Mouse (Mus musculus) cerebellum, adult 8-10 months (tissue): ENCODE data around the gene Krtap4-2.
"Not testable (repeated sequence)": the region's sequence is repeated elsewhere in the genome, so short reads cannot be mapped to it uniquely, and the experiment has no call there.

Experiments
- DNase-seq: peaks from one replicate; pipeline ENCODE4 v3.0.0; 2022

Gene Krtap4-2

DNA sequence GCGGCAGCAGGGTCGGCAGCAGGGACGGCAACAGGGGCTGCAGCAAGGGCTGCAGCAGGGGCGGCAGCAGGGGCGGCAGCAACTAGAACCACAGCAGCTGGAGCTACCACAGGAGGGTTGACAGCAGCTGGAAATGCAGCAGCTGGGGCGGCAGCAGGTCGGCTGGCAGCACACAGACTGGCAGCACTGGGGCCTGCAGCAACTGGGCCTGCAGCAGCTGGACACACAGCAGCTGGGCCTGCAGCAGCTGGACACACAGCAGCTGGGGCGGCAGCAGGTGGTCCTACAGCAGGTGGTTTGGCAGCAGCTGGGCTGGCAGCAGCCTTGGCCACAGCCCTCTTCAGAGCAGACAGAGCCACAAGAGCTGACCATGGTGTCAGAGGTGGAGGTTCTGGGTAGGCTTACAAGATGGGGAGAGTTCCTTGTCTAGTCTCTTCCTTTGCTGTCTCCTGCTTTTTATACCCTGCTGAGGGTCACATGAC is at the start of gene Krtap4-2:
Krtap4-2 (minus strand) TSS at position 432 of the 482 bp plus-strand sequence.
- no peak for DNase-seq

DNA sequence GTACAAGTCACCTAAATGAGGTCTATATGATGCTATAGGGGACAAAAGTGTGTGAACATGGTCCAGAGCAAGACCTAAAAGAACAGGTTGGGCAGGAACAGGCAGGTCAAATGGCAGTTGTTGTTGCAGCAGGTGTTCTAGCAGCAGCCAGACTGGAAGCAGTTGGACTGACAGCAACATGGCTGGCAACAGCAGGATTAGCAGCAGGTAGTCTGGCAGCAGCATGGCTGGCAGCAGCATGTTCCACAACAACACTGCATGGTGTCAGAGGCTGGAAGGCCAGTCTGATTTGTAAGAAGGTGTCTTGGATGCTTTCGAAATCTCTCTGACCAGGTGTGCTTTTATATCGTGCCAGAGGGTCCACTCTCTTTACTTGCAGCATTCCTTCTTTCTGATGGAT is 48.6 kb upstream of the Krtap4-2 start:
- no peak for DNase-seq

DNA sequence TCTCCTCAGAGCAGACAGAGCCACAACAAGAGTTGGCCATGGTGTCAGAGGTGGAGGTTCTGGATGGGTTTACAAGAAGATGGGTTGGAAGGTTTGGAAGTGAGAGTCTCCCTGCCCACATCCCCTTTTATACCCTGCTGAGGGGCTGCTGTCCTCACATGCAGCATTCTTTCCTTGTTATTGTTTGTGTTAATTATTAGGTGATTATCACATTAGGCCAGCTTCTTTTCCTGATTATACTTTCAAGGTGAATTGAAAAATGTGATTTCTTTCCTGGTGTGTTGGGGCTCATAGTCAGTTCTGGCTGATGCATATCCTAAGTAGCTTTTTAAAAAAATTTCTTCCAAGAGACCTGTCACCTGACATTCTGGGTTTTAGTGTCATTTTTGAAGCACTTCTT is 31.0 kb upstream of the Krtap4-2 start, which contains the start of gene Krtap4-6:
Krtap4-6 (minus strand) TSS at position 101 of the 400 bp plus-strand sequence.
- no peak for DNase-seq

DNA sequence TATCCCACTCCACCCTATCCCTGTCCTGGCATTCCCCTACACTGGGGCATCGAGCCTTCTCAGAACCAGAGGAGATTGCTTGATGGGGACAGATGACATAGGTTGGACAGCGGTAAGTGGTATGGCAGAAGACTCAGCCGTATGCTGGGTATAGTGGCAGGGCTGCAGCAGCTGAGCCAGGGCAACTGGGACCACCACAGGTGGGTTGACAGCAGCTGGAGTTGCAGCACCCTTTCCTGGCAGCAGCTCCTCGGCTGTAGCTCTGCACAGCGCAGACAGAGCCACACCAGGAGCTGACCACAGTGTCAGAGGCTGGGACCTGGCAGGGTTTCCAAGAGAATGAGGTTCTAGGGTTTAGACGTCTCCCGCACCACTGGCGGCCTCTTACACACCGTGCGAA is 27.9 kb upstream of the Krtap4-2 start:
- no peak for DNase-seq

DNA sequence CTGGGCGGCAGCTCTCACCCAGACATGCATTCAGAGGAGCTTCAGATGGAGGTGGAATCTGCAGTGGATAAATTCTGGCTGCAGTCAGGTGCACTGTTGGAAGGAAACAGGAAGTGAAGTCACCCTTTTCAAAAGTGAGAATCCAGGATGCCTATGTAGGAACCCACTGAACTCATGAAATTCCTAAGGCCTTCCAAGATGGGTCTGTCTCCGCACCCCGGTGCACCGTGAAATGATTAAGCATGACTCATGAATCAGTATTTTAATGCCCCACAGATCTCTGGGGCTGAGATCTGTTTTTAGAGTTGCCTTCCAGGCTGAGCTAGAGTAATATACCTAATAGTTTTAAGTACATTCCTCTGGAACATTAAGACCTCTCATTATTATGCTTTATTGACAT is 24.4 kb upstream of the Krtap4-2 start:
- no peak for DNase-seq

DNA sequence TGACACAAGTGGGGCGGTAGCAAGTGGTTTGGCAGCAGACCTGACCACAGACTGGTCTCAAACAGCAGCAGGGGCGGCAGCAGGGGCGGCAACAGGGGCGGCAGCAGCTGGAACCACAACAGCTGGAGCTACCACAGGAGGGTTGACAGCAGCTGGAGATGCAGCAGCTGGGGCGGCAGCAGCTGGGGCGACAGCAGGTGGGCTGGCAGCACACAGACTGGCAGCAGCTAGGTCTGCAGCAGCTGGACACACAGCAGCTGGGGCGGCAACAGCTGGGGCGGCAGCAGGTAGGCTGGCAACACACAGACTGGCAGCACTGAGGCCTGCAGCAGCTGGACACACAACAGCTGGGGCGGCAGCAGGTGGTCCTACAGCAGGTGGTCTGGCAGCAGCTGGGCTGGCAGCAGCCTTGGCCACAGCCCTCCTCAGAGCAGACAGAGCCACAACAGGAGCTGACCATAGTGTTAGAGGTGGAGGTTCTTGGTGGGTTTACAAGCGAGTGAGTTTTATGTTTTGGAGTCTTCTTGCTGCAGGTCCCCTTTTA is 23.7 kb upstream of the Krtap4-2 start, which contains the start of gene Gm11563:
Gm11563 (minus strand) TSS at position 494 of the 544 bp plus-strand sequence.
- DNase-seq, result not testable (repeated sequence)

DNA sequence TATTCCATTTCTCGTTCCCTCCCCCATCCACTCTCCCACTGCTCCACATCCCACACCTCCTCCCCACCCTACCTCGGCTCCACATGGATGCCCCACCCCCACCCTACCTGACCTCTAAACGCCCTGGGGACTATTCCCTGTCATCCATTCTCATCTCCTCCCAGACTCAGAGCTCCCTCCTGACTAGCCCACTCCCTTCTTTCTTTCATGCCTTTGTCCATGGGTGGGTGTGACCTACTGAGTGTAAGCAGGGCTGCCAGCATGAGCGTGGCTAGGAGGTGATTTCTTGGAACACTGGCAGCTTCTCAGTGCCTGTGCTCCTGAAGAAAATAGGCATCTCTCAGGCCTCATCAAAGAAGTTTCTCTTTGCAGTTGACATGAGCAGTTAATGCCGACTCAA is 22.2 kb upstream of the Krtap4-2 start:
- DNase-seq, result no peak

DNA sequence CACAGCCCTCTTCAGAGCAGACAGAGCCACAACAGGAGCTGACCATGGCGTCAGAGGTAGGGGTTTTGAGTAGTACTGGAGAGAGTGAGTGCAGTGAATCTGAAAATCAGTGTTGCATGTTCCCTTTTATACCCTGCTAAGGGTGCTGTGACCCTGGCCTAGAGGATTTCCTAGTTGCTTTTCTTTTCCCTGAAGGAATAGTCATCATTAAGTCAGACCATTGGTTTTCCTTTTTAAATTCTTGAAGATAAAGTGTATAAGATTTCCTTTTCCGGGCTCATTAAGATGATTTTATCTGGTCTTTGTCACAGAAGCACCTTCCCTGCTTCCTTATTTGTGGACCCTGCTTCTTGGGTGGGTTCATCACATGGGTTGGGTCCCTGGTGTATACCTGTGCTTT is 15.3 kb upstream of the Krtap4-2 start, which contains the start of gene Gm11555:
Gm11555 (minus strand) TSS at position 101 of the 400 bp plus-strand sequence.
- no peak for DNase-seq

DNA sequence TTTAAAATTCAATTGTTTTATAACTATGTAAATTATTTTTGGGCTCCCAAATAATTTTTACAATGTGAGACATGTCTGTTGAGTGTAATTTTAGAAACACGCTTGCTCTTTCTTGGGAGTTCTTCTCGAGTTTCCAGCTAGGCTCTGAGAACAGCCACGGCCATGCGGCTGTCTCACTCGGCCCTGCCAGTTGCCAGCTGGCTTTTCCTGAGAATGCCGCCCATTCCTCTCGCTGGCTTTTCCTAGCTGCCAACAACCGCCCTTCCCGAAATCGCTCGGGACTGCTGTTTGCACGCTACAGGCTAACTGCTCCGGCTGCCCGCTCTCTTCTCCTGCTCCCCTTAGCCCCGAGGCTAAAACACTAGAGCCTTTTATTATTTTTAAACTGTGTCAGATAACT is 11.6 kb upstream of the Krtap4-2 start:
- no peak for DNase-seq

DNA sequence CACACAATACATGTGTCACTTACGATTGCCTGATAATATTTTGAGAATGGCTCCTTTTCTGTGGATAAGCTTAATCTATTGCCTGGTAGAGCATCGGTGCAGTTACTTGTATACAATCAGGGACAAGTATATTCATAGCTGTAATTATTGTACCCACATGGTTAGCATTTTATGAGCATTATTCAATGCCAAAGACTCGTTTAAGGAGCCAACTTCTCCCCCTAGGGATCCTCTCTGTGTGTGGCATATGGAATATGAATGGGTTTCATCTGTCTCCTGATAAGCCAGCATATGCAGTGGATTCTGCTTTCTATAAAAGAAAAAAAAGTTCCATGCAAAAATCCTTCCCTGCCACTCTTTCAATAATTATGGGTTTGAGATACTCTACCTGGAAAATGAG is 9.5 kb upstream of the Krtap4-2 start:
- no peak for DNase-seq

DNA sequence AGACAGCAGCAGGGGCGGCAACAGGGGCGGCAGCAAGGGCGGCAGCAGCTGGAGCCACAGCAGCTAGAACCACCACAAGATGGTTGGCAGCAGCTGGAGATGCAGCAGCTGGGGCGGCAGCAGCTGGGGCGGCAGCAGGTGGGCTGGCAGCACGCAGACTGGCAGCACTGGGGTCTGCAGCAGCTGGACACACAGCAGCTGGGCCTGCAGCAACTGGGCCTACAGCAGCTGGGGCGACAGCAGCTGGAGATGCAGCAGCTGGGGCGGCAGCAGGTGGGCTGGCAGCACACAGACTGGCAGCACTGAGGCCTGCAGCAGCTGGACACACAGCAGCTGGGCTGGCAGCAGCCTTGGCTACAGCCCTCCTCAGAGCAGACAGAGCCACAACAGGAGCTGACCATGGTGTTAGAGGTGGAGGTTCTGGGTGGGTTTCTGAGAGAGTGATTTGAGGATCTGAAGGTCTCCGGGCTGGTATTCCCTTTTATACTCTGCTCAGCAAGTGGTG is 8.8 kb upstream of the Krtap4-2 start, which contains the start of gene Krtap4-7:
Krtap4-7 (minus strand) TSS at position 455 of the 505 bp plus-strand sequence.
- not testable (repeated sequence) for DNase-seq

DNA sequence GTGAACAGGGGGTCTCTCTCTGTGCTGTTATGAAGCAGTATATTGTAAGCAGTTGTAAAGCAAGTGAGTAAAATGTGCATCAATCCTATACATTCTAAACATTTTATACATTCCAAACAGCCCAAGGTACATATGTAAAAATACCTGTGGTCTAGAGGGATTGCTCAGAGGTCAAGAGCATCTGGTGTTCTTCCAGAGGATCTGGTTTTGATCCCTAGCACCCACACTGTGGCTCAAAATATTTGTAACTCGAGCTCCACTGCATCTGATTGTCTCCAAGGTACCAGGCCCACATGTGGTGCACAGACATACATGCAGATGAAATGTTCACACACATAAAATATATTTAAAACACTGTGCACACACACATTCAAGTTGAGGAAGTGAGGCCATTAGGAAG is 6.0 kb upstream of the Krtap4-2 start:
- DNase-seq, result no peak

DNA sequence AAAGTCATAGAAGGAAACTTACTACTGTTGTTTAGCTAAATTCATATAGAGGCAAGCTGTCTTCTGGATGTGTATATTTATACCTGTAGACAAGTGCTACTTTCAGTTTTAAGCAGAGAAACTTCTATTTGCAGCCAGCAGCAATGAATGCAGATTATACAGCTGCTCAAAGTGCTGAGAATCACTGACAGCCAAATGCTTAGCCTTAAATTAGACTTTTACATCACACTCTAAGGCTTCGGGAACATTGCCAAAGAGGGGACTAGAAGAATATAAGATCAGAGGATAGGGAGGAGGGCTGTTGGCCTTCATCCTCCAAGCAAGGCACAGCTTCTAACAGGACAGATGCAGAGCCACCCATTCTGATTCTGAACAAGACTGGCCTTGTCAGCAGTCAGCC is 2.2 kb upstream of the Krtap4-2 start:
- no peak for DNase-seq

DNA sequence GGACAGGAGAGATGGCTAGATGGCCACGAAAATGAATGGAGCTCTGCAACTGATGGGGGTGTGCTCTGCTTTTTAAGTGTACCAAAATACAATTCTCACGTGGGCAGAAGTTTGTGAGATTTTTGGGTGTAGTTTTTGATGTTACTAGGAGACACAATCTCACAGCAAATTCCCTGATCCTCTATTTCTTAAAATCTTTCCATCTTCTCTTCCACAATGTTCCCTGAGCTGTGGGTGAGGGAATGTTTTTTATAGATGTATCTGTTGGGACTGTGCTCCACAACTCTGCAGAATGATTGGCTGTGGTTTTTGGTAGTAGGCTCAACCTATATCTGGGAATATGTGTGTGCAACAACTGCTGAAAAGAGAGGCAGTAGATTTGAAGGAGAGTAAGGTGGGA is 1.6 kb downstream of the Krtap4-2 start:
- DNase-seq, result no peak

DNA sequence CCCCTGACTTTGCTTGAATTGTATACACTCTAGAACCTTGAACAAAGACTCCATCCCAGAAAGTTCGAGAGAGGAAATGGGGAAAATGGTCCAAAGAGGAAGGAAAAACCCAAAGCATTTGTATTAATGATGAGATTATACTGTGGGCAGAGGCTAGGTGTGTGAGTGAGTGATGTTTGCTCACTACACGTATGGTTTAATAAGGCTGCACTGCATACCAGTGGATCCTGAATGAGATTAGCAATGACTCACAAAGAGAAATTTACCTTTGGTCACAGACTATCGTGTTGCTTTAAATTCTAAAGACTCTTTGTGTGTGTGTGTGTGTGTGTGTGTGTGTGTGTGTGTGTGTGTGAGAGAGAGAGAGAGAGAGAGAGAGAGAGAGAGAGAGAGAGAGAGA is 4.0 kb downstream of the Krtap4-2 start:
- no peak for DNase-seq

DNA sequence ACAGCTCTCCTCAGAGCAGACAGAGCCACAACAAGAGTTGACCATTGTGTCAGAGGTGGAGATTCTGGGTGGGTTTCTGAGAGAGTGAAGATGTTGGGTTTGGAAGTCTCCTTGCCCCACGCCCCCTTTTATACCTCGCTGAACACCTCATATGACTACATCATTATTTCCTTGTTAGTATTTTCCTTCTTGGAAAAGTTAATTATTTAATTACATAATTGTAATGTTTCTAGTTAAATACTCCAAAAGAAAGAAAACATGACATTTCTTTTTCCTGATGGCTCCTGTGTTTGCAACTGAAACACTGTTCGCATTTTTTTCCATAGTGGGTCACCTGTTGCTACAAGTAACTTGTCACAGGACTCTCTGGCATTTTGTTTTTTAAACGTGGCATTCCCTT is 6.7 kb downstream of the Krtap4-2 start, which contains the start of gene Krtap4-1:
Krtap4-1 (minus strand) TSS at position 101 of the 400 bp plus-strand sequence.
- no peak for DNase-seq

DNA sequence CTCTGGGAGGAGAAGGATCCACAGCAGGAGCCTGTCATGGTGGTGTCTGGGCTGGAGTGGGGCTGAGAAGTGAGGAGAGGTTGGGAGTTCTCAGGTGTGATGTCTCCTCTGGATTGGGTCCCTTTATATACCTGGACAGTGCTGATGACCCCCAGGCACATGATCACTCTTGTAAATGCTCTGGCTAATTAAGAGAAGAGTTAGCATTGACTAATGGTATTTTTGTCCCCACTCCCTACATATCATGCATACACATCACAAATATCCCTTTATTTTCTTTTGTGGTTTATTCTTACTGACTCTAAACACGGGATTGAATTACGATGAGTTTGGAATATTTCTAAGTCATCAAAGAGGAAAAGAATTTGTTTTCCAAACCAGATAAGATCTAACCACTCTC is 14.5 kb downstream of the Krtap4-2 start, which contains the start of gene Gm11562:
Gm11562 (minus strand) TSS at position 101 of the 400 bp plus-strand sequence.
- DNase-seq, result no peak

DNA sequence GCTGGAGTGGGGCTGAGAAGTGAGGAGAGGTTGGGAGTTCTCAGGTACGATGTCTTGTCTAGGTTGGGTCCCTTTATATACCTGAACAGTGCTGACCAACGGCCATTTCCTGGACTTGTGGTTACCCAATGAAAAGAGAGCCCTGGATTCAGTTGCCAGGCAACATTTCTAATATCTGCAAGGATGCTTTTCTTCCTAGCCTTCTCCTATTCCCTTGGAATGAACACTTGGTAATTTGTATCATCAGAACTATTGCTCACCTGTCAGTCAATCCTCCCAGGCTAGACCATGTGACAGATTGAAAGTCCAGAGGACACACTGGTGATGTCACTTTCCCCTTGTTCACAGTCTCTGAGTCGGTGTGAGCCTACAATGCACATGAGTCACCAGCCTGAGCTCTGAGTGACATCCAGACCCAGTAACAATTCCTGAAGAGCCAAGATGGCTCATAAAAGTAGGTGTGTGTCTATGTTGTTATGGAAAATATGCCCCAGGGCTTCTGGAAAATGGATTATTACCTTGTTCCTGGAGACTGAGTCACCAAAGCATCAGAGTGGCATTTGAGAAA is 20.0 kb downstream of the Krtap4-2 start, which contains the start of gene Krtap2-4:
Krtap2-4 (minus strand) TSS at position 51 of the 568 bp plus-strand sequence.
- DNase-seq, result no peak

DNA sequence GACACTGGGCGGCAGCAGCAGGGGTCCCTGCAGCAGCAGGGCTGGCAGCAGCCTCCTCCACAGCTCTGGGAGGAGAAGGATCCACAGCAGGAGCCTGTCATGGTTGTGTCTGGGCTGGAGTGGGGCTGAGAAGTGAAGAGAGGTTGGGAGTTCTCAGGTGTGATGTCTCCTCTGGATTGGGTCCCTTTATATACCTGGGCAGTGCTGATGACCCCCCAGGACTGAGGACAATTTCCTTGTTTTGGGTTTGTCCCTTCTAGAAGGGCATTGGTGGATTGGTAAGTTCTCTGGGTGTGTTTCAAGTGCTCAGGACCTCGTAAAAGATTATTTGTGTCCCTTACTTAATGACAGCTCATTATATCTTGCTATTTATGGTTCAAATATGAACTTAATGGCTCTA is 24.8 kb downstream of the Krtap4-2 start, which contains the start of gene Gm11937:
Gm11937 (minus strand) TSS at position 101 of the 400 bp plus-strand sequence.
- not testable (repeated sequence) for DNase-seq

DNA sequence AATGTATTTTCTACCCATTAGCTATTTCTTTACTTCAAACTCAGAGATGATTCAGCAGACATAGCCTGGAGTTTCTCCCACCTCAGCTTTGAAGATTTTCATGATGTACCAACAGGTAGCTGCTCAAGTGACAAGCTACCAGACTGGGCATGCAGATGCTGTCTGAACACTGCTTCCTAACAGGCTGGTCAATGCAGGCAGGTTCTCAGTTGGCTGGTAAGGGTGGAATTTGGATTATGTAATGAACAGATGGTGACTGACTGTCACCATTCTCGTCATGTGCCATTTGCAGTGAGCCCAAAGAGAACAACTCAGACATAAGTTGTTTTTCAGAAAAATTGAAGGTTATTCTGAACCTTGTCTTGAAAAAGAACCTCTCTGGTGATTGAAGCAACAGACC is 25.8 kb downstream of the Krtap4-2 start:
- peak; percentile 13 for DNase-seq

DNA sequence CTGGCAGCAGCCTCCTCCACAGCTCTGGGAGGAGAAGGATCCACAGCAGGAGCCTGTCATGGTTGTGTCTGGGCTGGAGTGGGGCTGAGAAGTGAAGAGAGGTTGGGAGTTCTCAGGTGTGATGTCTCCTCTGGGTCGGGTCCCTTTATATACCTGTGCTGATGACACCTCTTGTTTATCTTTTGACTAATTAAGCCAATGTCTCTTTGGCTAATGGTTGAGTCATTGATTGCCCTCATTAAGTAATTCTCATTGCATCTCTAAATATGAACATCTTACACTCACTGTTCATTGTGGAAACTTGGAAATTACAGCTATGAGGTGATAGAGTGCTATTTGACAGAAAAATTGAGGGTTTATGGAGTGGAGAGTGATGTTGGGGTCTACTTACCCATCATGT is 31.7 kb downstream of the Krtap4-2 start, which contains the start of gene Gm11938:
Gm11938 (minus strand) TSS at position 101 of the 400 bp plus-strand sequence.
- not testable (repeated sequence) for DNase-seq

DNA sequence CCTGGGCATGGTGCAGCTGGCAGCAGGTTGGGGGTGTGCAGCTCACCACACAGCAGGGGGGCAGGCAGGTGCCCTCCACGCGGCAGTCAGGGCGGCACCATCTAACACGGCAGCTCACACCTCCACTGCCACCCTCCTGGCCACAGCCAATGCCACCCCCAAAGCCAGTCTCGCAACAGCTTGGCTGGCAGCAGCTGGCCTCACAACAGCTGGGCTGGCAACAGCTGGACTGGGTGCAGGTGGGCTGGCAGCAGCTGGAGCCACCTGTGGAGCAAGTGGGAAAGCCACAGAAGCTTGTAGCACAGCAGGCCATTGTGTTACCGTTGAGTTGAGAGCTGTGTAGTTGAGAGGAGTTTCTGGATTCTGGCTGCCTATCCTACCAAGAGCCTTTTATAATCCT is 37.1 kb downstream of the Krtap4-2 start, which contains the start of gene Krtap9-3:
Krtap9-3 (minus strand) TSS at position 364 of the 400 bp plus-strand sequence.
- DNase-seq, result not testable (repeated sequence)

DNA sequence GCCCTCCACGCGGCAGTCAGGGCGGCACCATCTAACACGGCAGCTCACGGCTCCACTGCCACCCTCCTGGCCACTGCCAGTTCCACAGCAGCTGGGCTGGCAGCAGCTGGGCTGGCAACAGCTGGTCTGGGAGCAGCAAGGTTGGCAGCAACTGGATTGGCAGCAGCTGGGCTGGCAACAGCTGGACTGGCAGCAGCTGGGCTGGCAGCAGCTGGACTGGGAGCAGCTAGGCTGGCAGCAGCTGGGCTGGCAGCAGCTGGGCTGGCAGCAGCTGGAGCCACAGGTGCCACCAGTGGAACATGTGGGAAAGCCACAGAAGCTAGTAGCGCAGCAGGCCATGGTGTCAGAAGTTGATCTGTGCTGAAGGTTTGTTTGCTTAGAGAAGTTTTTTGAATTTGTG is 43.9 kb downstream of the Krtap4-2 start, which contains the start of gene Krtap1-3:
Krtap1-3 (minus strand) TSS at position 359 of the 400 bp plus-strand sequence.
- no peak for DNase-seq

DNA sequence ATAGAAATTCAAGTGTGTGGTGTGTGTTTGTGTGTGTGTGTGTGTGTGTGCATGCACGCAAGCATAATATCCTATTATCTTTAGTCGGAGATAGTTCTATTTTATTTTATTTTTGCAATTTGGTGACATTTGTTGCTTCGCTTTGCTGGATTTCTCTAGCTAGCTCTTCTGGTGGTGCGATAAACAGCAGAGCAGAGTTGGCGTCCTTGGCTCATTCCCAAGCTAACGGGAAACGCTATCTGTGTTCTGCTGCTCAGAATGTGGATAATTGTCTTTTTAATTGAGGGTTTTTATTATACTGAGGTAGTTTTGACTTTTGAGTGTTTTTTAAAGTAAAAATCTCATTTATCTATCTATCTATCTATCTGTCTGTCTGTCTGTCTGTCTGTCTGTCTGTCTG is 49.8 kb downstream of the Krtap4-2 start:
- no peak for DNase-seq
